Mouse (Mus musculus): ENCODE measurements around the gene Hdac11. TPM values are rescaled to one million over a fixed set of nuclear protein-coding genes. Genes with fewer than 3 reads are reported as not detected.
A peak's percentile ranks its signal among the peaks of the same experiment; 100 is the strongest.

Gene Hdac11
- polyA plus RNA-seq, 1 experiment from 2014 or later, result 30.6 TPM

GRCm38 (mm10) chr6:91213287-91214218, 57.1 kb downstream of the Hdac11 start:
- Histone ChIP-seq H3K4me1 (replicated peaks) (peaks cover 30% of the 10 kb centered on the region), H3K36me3 (no peaks in the 10 kb centered on the region), H3K4me3 (peak overlapping the region; percentile 36), H3K9me3 (no peaks in the 10 kb centered on the region), H3K27ac (replicated peaks) (no peak overlapping the region), H3K27me3 (peaks cover 35% of the 10 kb centered on the region), H3K4me2 (peak overlapping the region; percentile 58), H3K9ac (peak overlapping the region; percentile 66)
- no peak for ATAC-seq (ENCODE audit: low read depth)
- 57% methylated on average over 21 of the region's 21 CpGs for WGBS

GRCm38 (mm10) chr6:91215454-91215853, 59.0 kb downstream of the Hdac11 start:
- Histone ChIP-seq H3K4me1 (replicated peaks) (peaks cover 32% of the 10 kb centered on the region), H3K4me3 (no peak overlapping the region), H3K27ac (replicated peaks) (no peak overlapping the region), H3K4me2 (no peak overlapping the region), H3K36me3 (no peaks in the 10 kb centered on the region), H3K9me3 (no peaks in the 10 kb centered on the region), H3K27me3 (peaks cover 35% of the 10 kb centered on the region), H3K9ac (no peak overlapping the region)
- 44% methylated on average over 1 of the region's 1 CpGs for WGBS
- ATAC-seq (ENCODE audit: low read depth), result 0 out of 2 replicates have a peak, but pooled peaks have one; percentile 8

GRCm38 (mm10) chr6:91218445-91218844, 62.0 kb downstream of the Hdac11 start:
- peaks cover 27% of the 10 kb centered on the region for H3K4me1 ChIP-seq (replicated peaks)
- H3K4me2 ChIP-seq, result no peak overlapping the region
- peaks cover 17% of the 10 kb centered on the region for H3K27me3 ChIP-seq
- H3K36me3 ChIP-seq, result no peaks in the 10 kb centered on the region
- WGBS, result 46% methylated on average over 9 of the region's 9 CpGs
- no peak overlapping the region for H3K9ac ChIP-seq
- H3K9me3 ChIP-seq, result no peaks in the 10 kb centered on the region
- no peak for ATAC-seq (ENCODE audit: low read depth)
- H3K4me3 ChIP-seq, result no peak overlapping the region
- no peak overlapping the region for H3K27ac ChIP-seq (replicated peaks)

GRCm38 (mm10) chr6:91218871-91219270, 62.4 kb downstream of the Hdac11 start:
- Histone ChIP-seq H3K36me3 (no peaks in the 10 kb centered on the region), H3K9ac (no peak overlapping the region), H3K27me3 (peaks cover 12% of the 10 kb centered on the region; the same call in 1 of the 2 replicates), H3K27ac (replicated peaks) (no peak overlapping the region), H3K4me3 (no peak overlapping the region), H3K9me3 (no peaks in the 10 kb centered on the region), H3K4me1 (replicated peaks) (peaks cover 29% of the 10 kb centered on the region), H3K4me2 (no peak overlapping the region)
- no peak for ATAC-seq (ENCODE audit: low read depth)
- 71% methylated on average over 3 of the region's 3 CpGs for WGBS

GRCm38 (mm10) chr6:91220062-91220461, 63.6 kb downstream of the Hdac11 start:
- ATAC-seq (ENCODE audit: low read depth), result no peak
- 0 out of 2 replicates have a peak, but pooled peaks cover 2% of the 10 kb centered on the region for H3K27me3 ChIP-seq
- no peaks in the 10 kb centered on the region for H3K36me3 ChIP-seq
- no peak overlapping the region for H3K4me2 ChIP-seq
- H3K4me1 ChIP-seq (replicated peaks), result peaks cover 32% of the 10 kb centered on the region
- no peak overlapping the region for H3K27ac ChIP-seq (replicated peaks)
- no peak overlapping the region for H3K4me3 ChIP-seq
- H3K9ac ChIP-seq, result no peak overlapping the region
- H3K9me3 ChIP-seq, result no peaks in the 10 kb centered on the region

GRCm38 (mm10) chr6:91221094-91221493, 64.6 kb downstream of the Hdac11 start:
- no peak for ATAC-seq (ENCODE audit: low read depth)
- Histone ChIP-seq H3K27me3 (0 out of 2 replicates have a peak, but pooled peaks cover 2% of the 10 kb centered on the region), H3K4me2 (no peak overlapping the region), H3K4me3 (no peak overlapping the region), H3K27ac (replicated peaks) (no peak overlapping the region), H3K9ac (no peak overlapping the region), H3K4me1 (replicated peaks) (peaks cover 28% of the 10 kb centered on the region), H3K9me3 (no peaks in the 10 kb centered on the region), H3K36me3 (no peaks in the 10 kb centered on the region)
- WGBS, result 12% methylated on average over 3 of the region's 3 CpGs

GRCm38 (mm10) chr6:91222694-91223346, 66.4 kb downstream of the Hdac11 start:
- 82% methylated on average over 10 of the region's 10 CpGs for WGBS
- no peak overlapping the region for H3K9ac ChIP-seq
- H3K9me3 ChIP-seq, result no peaks in the 10 kb centered on the region
- H3K27me3 ChIP-seq, result 0 out of 2 replicates have a peak, but pooled peaks cover 2% of the 10 kb centered on the region
- 0 out of 2 replicates have a peak, but pooled peaks have one; percentile 29 for ATAC-seq (ENCODE audit: low read depth)
- peaks cover 28% of the 10 kb centered on the region for H3K4me1 ChIP-seq (replicated peaks)
- H3K4me2 ChIP-seq, result no peak overlapping the region
- no peak overlapping the region for H3K4me3 ChIP-seq
- H3K27ac ChIP-seq (replicated peaks), result no peak overlapping the region
- H3K36me3 ChIP-seq, result no peaks in the 10 kb centered on the region

Other genes with a start within 250 kb of the Hdac11 start
- 15.0 and 15.9 TPM in 2 replicates for gene Iqsec1, start 168.0 kb upstream of the Hdac11 start, polyA plus RNA-seq (2015; fragmentation: Nextera tagmentation; extraction: Ambion mirVana)
- gene Nup210, start 39.8 kb upstream of the Hdac11 start, polyA plus RNA-seq (2015; fragmentation: Nextera tagmentation; extraction: Ambion mirVana), result 12.5 and 14.2 TPM in 2 replicates
- 34.4 and 37.7 TPM in 2 replicates for gene Fbln2, start 55.8 kb downstream of the Hdac11 start, polyA plus RNA-seq (2015; fragmentation: Nextera tagmentation; extraction: Ambion mirVana)